Mouse (Mus musculus) right cerebral cortex, adult 18-20 months (tissue): ENCODE results near the gene Cort.

Experiments
- DNase-seq: peaks from one replicate; pipeline ENCODE4 v3.0.0; 2022; ENCODE audit warnings: mixed read lengths

Cort gene

GRCm38 (mm10) chr4:149091364-149091763, 35.2 kb downstream of the Cort start:
- DNase-seq, result no peak

GRCm38 (mm10) chr4:149085381-149085780, 41.2 kb downstream of the Cort start:
- DNase-seq, result no peak

- no peak for DNase-seq
Observed at GRCm38 (mm10) chr4:149081528-149081927, 45.0 kb downstream of the Cort start.

- DNase-seq, result no peak
Observed at GRCm38 (mm10) chr4:149080111-149080510, 46.5 kb downstream of the Cort start.

- no peak for DNase-seq
Observed at GRCm38 (mm10) chr4:149079629-149080028, 46.9 kb downstream of the Cort start.

GRCm38 (mm10) chr4:149078261-149078660, 48.3 kb downstream of the Cort start:
- DNase-seq, result no peak

- peak; percentile 74 for DNase-seq
Observed at GRCm38 (mm10) chr4:149075871-149076575, 50.5 kb downstream of the Cort start.

- DNase-seq, result no peak
Observed at GRCm38 (mm10) chr4:149075073-149075472, 51.5 kb downstream of the Cort start.
